Mouse (Mus musculus) ovary, postnatal 36 days (tissue): ENCODE results near the gene Olfr183.
"Not testable (repeated sequence)": the region's sequence is repeated elsewhere in the genome, so short reads cannot be mapped to it uniquely, and the experiment has no call there.

Experiments used
- DNase-seq: peaks from one replicate; pipeline ENCODE4 v3.0.0; 2022; ENCODE audit warnings: low spot score, mixed read lengths

Olfr183 gene

GRCm38 (mm10) chr16:58995057-58995456 lies at the start of gene Olfr183:
Gene Olfr183, plus strand, starts transcription at chr16:58995357.
- DNase-seq = no peak

- DNase-seq = no peak
Observed at GRCm38 (mm10) chr16:59007146-59007545, 12.0 kb downstream of the Olfr183 start.

- DNase-seq = no peak
Observed at GRCm38 (mm10) chr16:59013357-59014018, 18.3 kb downstream of the Olfr183 start.

GRCm38 (mm10) chr16:59030191-59030590 lies 35.0 kb downstream of the Olfr183 start, which contains the start of gene Olfr186:
Gene Olfr186, minus strand, starts transcription at chr16:59030291.
- DNase-seq = no peak

- DNase-seq = no peak
Observed at GRCm38 (mm10) chr16:59039710-59040109, 44.6 kb downstream of the Olfr183 start, which contains the start of gene Olfr187. Gene Olfr187, minus strand, starts transcription at chr16:59039767.

- no peak for DNase-seq
Observed at GRCm38 (mm10) chr16:59045835-59046234, 50.7 kb downstream of the Olfr183 start.

- no peak for DNase-seq
Observed at GRCm38 (mm10) chr16:59047579-59047978, 52.4 kb downstream of the Olfr183 start.

- no peak for DNase-seq
Observed at GRCm38 (mm10) chr16:59048860-59049259, 53.7 kb downstream of the Olfr183 start.

- not testable (repeated sequence) for DNase-seq
Observed at GRCm38 (mm10) chr16:59049286-59049685, 54.1 kb downstream of the Olfr183 start.
